Mouse (Mus musculus) MEL (cell line): Measurements from ENCODE around the gene Atad1.

Experiments used
- BHLHE40 ChIP-seq: IDR thresholded peaks from 2 replicates; pipeline ENCODE4 v1.6.1; 2012; ENCODE audit warnings: low read depth, mild to moderate bottlenecking, inconsistent platforms, low read length, improper control_type of control experiment, borderline replicate concordance
- CHD2 ChIP-seq: IDR thresholded peaks from 2 replicates; pipeline ENCODE4 v1.6.1; 2011; ENCODE audit warnings: low read length, improper control_type of control experiment
- GATA1 ChIP-seq: IDR thresholded peaks from 2 replicates; pipeline ENCODE4 v1.6.1; 2011; ENCODE audit warnings: low read depth, low read length, improper control_type of control experiment
- HCFC1 ChIP-seq: IDR thresholded peaks from 2 replicates; pipeline ENCODE4 v1.6.1; 2012; ENCODE audit warnings: low read depth, mild to moderate bottlenecking, inconsistent platforms, low read length, improper control_type of control experiment, moderate library complexity
- JUND ChIP-seq: IDR thresholded peaks from 2 replicates; pipeline ENCODE4 v1.6.1; 2011; ENCODE audit warnings: low read depth, mild to moderate bottlenecking, improper control_type of control experiment, low read length
- KAT2A ChIP-seq: conservative IDR thresholded peaks from 2 replicates; pipeline ENCODE4 v1.6.1; 2012; ENCODE audit warnings: low read depth, low read length, improper control_type of control experiment, inconsistent platforms
- MAX ChIP-seq: IDR thresholded peaks from 2 replicates; pipeline ENCODE4 v1.6.1; 2011; ENCODE audit warnings: low read length, improper control_type of control experiment
- POLR2A ChIP-seq, 2 experiments: IDR thresholded peaks; 2 replicates each; pipeline ENCODE4 v1.6.1; 2011 to 2012; ENCODE audit warnings: low read length in 2 of 2, mild to moderate bottlenecking in 2 of 2, control low read depth in 1 of 2, improper control_type of control experiment in 1 of 2, low read depth in 1 of 2, moderate library complexity in 1 of 2; ENCODE audit not compliant: control insufficient read depth in 1 of 2, insufficient read depth in 1 of 2, poor library complexity in 1 of 2
- POLR2AphosphoS2 ChIP-seq: IDR thresholded peaks from 2 replicates; pipeline ENCODE4 v1.6.1; 2011; ENCODE audit warnings: low read length, improper control_type of control experiment
- TAL1 ChIP-seq: IDR thresholded peaks from 2 replicates; pipeline ENCODE4 v1.6.1; 2012; ENCODE audit warnings: mild to moderate bottlenecking, inconsistent platforms, low read length, moderate library complexity, mixed read lengths
- USF1 ChIP-seq: IDR thresholded peaks from 2 replicates; pipeline ENCODE4 v1.6.1; 2014; ENCODE audit warnings: low read depth, mild to moderate bottlenecking, inconsistent platforms, low read length, improper control_type of control experiment, moderate library complexity
- USF2 ChIP-seq, 2 experiments: IDR thresholded peaks; 2 replicates each; pipeline ENCODE4 v1.6.1; 2011 to 2012; ENCODE audit warnings: improper control_type of control experiment in 2 of 2, low read length in 2 of 2, borderline replicate concordance in 1 of 2, inconsistent platforms in 1 of 2, low read depth in 1 of 2, mild to moderate bottlenecking in 1 of 2; ENCODE audit not compliant: insufficient read depth in 1 of 2
- ZMIZ1 ChIP-seq: IDR thresholded peaks from 2 replicates; pipeline ENCODE4 v1.6.1; 2012; ENCODE audit warnings: low read depth, mild to moderate bottlenecking, inconsistent platforms, low read length, improper control_type of control experiment, moderate library complexity

DNA sequence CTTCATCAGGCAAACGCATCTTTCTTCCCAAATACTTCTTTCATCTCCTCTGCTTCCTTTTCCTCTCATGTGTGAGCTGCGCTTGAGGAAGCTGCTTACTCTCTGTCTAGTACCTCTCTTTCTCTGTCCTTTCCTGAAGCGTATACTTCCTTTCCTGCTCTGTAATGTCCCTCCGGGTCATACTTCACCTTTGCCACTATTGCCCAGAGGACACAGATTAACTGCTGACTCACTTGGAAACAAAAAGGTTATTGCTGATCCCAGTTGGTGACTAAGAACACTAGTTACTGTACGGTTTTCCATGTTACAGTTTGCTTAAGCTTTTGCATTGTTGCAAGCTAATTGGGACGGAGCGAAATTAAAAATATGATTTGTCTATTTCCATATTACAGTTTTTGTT lies 1.7 kb downstream of the Atad1 start:
- TF ChIP-seq CHD2 (no peak), MAX (no peak), ZMIZ1 (no peak), POLR2A (IDR thresholded peaks at IDR 0.05; ENCODE audit: control insufficient read depth in 1 of 2, insufficient read depth in 1 of 2, low read depth in 1 of 2, low read length in 2 of 2, poor library complexity in 1 of 2) (no peak), BHLHE40 (no peak), KAT2A (no peak), USF2 (IDR thresholded peaks at IDR 0.05; ENCODE audit: borderline replicate concordance in 1 of 2, insufficient read depth in 1 of 2, low read depth in 1 of 2, low read length in 2 of 2) (no peak), TAL1 (no peak), HCFC1 (no peak), GATA1 (no peak), JUND (no peak), POLR2AphosphoS2 (no peak), USF1 (no peak)
